Mouse (Mus musculus) megakaryocyte, embryonic 14.5 days (primary cell): ENCODE data around the gene Snx18. TPM values are rescaled to one million over a fixed set of nuclear protein-coding genes. Genes with fewer than 3 reads are reported as not detected.

Experiments
- H3K27me3 ChIP-seq: replicated peaks from 2 replicates; pipeline ENCODE3; 2012; ENCODE audit warnings: inconsistent platforms
- H3K36me3 ChIP-seq: replicated peaks from 2 replicates; pipeline ENCODE3; 2012; ENCODE audit warnings: low read length, inconsistent platforms, mixed read lengths
- H3K4me1 ChIP-seq: 2 replicates; pipeline ENCODE4 v1.6.1; 2012; ENCODE audit warnings: inconsistent platforms
- H3K4me3 ChIP-seq: replicated peaks from 2 replicates; pipeline ENCODE3; 2012; ENCODE audit warnings: moderate library complexity, mild to moderate bottlenecking, inconsistent platforms
- H3K9me3 ChIP-seq: 2 replicates; pipeline ENCODE4 v1.6.1; 2012; ENCODE audit warnings: inconsistent platforms
- FLI1 ChIP-seq: IDR thresholded peaks from 2 replicates; pipeline ENCODE4 v1.6.1; 2012; ENCODE audit warnings: low read length, inconsistent platforms, mixed read lengths
- GATA1 ChIP-seq: IDR thresholded peaks from 3 replicates; pipeline ENCODE4 v1.6.1; 2012; ENCODE audit warnings: mixed read lengths, low read length, inconsistent platforms, borderline replicate concordance
- polyA plus RNA-seq: library from polyadenylated mRNA; stranded (reverse); fragments of >175 nt; gene quantifications from 2 replicates; pipeline ENCODE4 v1.2.3, GENCODE M21; 2012; ENCODE audit warnings: low replicate concordance; ENCODE audit not compliant: insufficient read depth

Gene Snx18
- polyA plus RNA-seq, 1 experiment, result 4.9 TPM

- H3K4me1 ChIP-seq, result peaks cover 39% of the 10 kb centered on the region
- peaks cover 26% of the 10 kb centered on the region for H3K9me3 ChIP-seq
- peak overlapping the region; percentile 93 for H3K4me3 ChIP-seq
- H3K27me3 ChIP-seq, result peaks cover 9% of the 10 kb centered on the region
- TF ChIP-seq GATA1, result no peak
- no peak for TF ChIP-seq FLI1
- H3K36me3 ChIP-seq, result peaks cover 52% of the 10 kb centered on the region
Observed at GRCm38 (mm10) chr13:113616751-113617337, 1.5 kb downstream of the Snx18 start.

DNA sequence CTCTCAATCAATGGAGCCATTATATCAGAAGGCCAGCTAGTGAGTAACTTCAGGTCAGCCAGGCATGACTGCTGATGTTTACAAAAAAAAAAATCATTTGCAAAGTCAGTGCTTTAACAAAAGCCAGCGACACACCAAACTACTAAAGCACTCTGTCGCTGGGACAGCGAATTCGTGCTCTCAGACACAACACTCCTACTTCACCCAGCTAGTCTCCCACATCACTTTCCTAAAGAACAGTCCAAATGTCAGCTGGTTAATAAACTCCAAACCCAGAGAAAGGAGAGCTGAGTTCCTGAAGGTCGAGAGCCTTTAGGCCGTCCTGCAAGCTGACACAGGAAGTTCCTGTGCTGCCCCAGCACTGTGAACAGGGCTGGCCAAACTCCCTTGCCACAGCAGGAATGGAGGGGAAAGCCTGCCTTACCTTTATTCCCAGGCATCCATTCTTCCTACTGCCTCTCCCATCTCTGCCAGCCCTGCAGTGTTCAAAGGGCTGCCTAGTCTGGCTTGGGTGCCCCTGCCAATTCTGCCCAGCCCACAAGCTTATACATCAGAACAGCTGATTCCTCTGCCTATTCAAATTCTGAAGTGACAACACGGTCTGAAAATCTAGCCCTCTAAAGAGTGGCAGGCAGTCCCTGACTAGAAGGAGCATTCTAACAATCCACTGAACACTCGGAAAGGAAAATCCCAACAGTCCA is 2.2 kb downstream of the Snx18 start:
- Histone ChIP-seq H3K4me1 (peaks cover 42% of the 10 kb centered on the region), H3K36me3 (peaks cover 59% of the 10 kb centered on the region), H3K27me3 (peaks cover 9% of the 10 kb centered on the region), H3K9me3 (peaks cover 26% of the 10 kb centered on the region), H3K4me3 (peak overlapping the region; percentile 93)
- TF ChIP-seq GATA1 (no peak), FLI1 (no peak)

DNA sequence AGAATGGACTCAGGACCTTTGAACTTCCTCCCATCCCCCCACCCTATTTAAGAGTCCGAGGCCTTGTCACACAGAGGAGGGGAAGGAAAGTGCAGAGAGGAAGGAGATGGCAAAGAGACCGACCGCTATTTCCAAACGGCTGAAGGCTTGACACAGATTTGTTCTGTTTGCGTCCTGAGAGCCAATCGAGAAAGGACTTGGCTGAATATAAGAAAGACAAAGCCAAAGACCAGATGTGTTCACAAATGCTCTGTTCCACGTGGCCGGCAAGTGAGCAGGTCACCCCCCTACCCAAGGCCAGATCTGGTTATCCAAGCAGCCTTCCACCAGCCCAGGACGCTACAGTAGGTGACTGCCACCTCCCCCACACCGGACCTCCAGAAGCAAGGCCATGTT is 2.8 kb downstream of the Snx18 start:
- Histone ChIP-seq H3K4me3 (peak overlapping the region; percentile 93), H3K27me3 (peaks cover 9% of the 10 kb centered on the region), H3K36me3 (peaks cover 65% of the 10 kb centered on the region), H3K4me1 (peaks cover 42% of the 10 kb centered on the region), H3K9me3 (peaks cover 26% of the 10 kb centered on the region)
- TF ChIP-seq GATA1, result no peak

DNA sequence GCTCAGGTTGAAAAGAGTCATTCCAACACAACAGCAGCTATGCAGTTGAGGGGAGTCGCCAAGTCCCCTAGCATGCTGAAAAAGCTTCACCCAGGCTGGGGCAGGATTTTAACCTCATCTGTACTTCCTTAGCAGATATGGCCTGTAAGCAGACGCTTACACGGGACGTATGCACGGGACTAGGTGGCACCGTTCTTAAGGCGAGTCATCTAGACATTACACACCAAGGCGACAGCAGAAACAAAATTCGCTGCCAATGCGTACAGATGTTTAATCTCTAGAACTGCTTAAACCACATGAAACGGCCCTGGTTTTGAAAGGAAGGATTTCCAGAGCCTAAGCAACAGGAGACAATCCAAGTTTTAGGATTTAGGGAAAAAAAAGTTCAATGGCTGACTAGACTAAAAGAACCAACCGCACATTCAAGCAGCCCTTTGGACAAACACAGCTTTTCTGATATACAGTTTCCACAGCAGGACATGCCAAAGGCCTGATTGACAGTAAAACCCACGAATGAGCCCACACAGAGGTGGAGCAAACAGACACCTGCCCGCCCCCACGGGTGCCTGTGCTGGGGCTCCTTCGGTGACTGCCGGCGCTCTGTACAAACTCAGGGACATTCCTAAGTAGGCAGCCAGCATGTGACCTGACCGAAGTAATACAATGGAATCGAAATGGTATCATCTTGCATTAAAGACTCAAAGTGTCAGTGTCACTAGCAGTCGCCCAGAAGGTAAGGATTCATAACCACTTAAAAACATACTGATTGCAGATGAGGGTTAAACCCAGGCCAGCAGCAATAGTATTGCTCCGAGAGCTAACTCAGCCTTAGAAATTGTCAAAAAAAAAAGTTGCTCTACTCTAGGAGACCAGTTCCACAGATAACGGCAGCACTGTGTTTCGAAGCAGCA is 3.5 kb downstream of the Snx18 start:
- Histone ChIP-seq H3K27me3 (peaks cover 7% of the 10 kb centered on the region), H3K4me3 (peak overlapping the region; percentile 93), H3K4me1 (peaks cover 45% of the 10 kb centered on the region), H3K36me3 (peaks cover 71% of the 10 kb centered on the region), H3K9me3 (peaks cover 26% of the 10 kb centered on the region)
- no peak for TF ChIP-seq GATA1
- TF ChIP-seq FLI1, result no peak

DNA sequence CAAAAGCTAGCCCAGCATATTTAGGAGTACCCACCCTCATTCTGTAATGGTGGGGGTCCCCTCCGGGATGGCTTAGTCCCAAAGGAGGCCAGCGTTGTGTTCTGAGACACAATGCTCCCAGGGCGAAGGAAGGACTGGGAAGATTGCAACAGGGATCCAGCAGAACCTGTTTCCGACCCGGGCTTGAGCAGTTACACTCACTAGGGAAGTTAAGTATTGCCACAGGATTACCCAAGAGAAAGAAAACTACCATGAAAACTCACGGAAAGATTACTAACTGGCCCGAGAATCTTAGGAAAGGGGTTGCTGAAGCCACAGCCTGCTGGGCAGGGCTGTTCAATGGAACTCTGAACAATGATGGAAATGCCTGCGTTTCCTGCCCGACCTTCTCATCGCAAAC is 4.5 kb downstream of the Snx18 start:
- Histone ChIP-seq H3K27me3 (peaks cover 7% of the 10 kb centered on the region), H3K4me1 (peaks cover 45% of the 10 kb centered on the region), H3K36me3 (peaks cover 81% of the 10 kb centered on the region), H3K9me3 (peaks cover 26% of the 10 kb centered on the region), H3K4me3 (no peak overlapping the region)
- TF ChIP-seq GATA1, result no peak
- no peak for TF ChIP-seq FLI1

- peaks cover 28% of the 10 kb centered on the region for H3K9me3 ChIP-seq
- H3K27me3 ChIP-seq, result peaks cover 7% of the 10 kb centered on the region
- peak overlapping the region; percentile 5 for H3K4me3 ChIP-seq
- peaks cover 43% of the 10 kb centered on the region for H3K4me1 ChIP-seq
- H3K36me3 ChIP-seq, result peaks cover 85% of the 10 kb centered on the region
- TF ChIP-seq GATA1 (no peak), FLI1 (no peak)
Observed at GRCm38 (mm10) chr13:113613341-113613740, 5.0 kb downstream of the Snx18 start.

DNA sequence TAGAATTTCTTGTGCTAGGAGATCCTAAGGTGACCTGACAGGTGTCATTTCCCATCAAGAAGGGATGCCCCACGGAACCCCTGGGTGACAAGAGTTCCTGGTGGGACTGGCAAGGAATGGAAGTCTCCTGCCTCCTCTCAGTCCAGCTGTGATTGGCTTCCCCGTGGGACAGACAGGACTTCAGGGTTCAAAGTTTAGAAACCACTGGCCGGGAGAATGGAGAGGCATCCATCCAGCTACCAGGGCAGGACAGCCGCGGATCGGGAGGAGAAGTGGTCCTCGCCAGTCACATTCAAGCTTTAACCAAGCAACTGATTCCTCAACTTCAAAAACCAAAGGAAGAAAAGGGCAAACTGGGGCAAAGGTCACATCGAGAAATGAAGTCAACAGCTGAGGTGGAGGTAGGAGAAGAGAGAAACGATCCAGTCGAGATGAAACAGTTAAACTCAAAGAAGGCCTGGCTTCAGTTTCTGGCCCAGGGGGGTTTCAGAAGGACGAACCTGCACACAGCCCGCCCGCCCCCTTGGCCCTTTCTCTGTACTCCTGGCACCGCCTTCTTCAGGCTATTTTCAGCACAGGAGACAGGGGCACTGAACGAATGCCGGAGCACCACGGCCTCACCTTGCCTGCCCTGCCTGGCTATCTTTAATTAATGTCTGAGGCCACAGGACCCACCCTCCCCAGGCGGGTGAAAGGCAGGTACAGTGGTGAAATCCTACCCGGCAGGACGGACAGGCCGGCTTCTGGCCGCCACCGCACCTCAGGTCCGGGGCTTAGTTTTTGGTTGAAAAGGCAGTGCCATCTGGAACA is 6.0 kb downstream of the Snx18 start:
- Histone ChIP-seq H3K36me3 (peaks cover 93% of the 10 kb centered on the region), H3K4me1 (peaks cover 37% of the 10 kb centered on the region)

GRCm38 (mm10) chr13:113610732-113611500 is 7.4 kb downstream of the Snx18 start:
- Histone ChIP-seq H3K27me3 (no peaks in the 10 kb centered on the region), H3K9me3 (peaks cover 44% of the 10 kb centered on the region), H3K4me3 (no peak overlapping the region), H3K36me3 (peaks cover 94% of the 10 kb centered on the region), H3K4me1 (peaks cover 31% of the 10 kb centered on the region)
- TF ChIP-seq FLI1 (no peak), GATA1 (no peak)

More for the DNA sequence above, 6.0 kb downstream of the Snx18 start:
- H3K9me3 ChIP-seq, result peaks cover 36% of the 10 kb centered on the region
- H3K27me3 ChIP-seq, result peaks cover 5% of the 10 kb centered on the region
- TF ChIP-seq FLI1, result no peak
- TF ChIP-seq GATA1, result no peak
- no peak overlapping the region for H3K4me3 ChIP-seq
